Mouse (Mus musculus) kidney, postnatal 36 days (tissue): ENCODE data around the gene Taf1a.
"Not testable (repeated sequence)": the region's sequence is repeated elsewhere in the genome, so short reads cannot be mapped to it uniquely, and the experiment has no call there.

ENCODE experiments used
- DNase-seq, 2 experiments: peaks; one replicate each; pipeline ENCODE4 v3.0.0; 2021 to 2022; ENCODE audit warnings: mixed read lengths in 2 of 2

The Taf1a gene

DNA sequence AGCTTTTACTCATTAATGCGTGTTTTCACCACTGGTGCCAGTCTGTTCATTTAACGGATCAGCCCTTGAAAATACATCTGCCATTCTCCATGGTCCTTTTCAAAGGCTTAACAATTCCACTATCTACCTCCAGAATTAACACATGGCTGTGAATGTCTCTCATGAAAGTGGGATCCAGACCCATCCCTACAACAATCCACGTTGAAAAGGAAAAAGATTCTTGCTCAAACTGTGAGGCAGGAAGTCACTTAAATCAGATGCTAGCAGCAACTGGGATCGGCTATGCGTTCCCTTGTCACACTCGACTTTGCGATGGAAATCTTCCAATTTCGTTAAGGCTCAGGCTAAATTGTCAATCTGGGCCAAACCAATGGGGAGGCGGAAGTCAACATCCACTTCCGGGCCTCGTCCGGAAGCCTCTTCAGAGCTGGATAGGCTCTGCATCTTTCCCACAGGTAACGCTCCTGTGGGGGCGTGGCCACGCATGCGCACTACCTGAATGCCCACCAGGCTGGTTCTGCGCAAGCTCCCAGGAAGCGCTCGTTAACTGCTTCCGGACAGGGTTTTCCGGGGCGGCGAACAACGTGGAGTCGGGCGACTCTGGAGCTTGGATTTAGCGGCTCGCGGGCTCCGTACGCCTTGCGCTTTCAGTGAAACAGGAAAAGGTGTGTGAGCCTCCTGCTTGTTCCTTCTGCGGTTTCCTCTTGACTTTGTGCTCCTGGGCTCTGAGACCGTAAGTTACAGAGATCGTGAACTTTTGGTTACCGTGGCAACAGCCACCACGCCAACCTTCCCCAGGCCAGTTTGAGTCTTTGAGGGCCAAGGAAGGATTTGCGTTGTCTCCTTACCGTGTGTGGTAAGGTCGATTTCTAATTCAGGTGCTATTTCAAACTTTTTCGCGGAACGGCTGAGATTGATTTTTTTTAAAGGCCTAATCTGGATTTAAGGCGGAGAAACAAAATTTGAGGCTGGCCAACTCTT lies at the start of gene Taf1a:
Gene Taf1a (plus strand): TSS at position 556 of the 981 bp plus-strand sequence.
- peak; percentile 93 to 96 for DNase-seq

DNA sequence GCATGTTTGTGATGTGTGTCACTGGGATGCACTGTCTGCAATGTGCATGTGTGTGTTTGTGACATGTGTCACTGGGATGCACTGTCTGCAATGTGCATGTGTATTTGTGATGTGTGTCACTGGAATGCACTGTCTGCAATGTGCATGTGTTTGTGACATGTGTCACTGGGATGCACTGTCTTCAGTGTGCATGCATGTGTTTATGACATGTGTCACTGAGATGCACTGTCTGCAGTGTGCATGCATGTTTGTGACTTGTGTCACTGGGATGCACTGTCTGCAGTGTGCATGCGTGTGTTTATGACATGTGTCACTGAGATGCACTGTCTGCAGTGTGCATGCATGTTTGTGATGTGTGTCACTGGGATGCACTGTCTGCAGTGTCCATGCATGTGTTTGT lies 45.9 kb upstream of the Taf1a start:
- not testable (repeated sequence) for DNase-seq

DNA sequence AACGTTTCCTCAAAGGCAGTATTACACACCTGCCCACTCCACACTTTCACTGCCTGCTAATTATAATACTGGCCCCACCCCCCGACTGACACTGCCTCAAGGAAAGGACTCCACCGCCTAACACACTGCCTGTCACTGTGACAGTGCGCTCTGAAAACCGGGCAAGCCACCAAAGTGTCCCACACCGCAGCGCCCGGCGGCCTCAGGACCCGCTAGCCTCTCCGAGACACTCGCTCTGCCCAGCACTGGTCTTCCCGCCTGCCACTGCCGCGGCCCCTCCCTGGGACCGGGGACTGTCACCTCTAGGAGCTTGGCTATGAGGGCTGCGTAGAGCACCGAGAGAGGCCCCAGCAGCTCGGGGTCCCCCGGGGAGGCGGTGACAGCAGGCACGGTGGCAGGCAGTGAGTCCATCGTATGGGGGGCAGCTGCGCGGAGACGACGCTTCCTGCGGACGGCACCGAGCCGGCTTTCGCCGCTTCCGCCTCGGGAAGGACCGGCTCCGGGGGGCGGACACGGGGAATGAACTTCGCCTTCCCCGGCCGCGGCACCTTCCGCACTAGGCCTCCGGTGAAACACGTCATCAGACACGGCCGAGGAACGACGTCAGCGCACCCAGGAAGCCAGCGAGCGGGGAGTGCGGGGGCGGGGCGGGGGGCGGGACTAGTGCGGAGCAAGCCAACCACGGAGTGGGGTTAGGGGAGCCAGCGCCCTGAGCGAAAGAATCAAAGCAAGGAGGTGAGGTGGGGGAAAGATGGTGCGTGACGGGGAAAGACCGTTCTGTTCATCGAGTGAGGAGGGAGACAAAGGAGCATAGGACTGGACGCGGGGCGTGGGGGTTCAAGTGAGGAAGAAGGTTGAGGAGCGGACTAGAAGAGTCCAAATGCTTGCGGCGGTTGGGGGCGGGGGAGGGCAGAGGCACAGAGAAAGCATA lies 43.6 kb upstream of the Taf1a start:
- peak; percentile 94 to 96 for DNase-seq

DNA sequence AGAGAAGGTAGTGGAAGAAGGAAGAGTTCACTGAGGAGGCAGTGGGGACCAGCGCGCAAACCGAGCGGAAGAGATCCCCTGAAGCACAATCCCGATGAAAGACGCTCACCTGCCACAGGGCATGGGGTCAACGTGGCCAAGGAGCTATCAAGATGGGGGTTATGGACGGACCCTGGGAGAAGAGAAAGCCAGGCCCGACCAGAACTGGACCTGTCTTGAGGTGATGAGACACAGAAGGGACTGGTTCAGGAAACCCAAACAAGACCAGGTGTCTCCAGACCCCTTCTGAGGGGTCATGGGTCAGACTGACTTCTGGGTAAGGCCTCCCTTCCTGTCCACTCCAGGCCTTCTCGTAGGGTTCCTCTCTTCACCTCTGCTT lies 43.0 kb upstream of the Taf1a start:
- DNase-seq: no peak

DNA sequence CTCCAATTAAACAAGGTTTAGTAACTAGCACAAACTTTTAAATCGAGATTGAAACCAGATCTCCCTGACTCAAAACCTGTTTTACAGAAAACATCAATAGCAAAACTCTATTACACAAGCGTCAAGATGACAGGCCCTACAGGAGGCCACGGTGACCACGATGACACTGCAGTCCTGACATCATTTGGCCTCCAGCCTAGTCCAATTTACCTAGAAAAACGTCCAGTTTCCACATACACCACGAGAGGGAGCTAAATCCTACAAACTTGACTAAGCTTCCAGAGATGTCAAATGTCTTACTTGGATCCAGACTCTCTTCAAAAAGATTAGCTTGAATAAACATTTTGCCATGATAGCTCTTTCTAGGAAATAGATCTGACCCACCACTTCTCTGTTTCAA lies 38.9 kb upstream of the Taf1a start:
- DNase-seq: peak; percentile 69 to 79

DNA sequence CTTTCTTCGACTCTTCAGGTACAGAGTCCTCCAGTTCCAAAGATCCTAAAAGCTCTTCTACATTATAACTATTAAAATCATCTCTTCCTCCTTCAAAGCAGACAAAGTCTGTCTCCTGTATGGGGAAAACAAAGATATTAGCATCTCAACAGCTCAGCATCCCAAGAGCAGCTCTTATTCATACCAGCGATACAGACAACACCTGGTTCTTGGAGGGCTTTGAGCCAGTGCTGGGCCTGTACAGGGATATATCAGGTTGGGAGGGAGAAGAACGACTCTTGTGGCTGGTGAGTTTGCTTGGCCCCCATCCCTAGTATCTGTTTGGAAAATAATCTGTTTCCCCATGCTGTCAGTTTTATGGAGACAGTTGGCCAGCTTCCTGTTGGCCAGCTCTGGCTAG lies 29.9 kb upstream of the Taf1a start:
- no peak for DNase-seq

DNA sequence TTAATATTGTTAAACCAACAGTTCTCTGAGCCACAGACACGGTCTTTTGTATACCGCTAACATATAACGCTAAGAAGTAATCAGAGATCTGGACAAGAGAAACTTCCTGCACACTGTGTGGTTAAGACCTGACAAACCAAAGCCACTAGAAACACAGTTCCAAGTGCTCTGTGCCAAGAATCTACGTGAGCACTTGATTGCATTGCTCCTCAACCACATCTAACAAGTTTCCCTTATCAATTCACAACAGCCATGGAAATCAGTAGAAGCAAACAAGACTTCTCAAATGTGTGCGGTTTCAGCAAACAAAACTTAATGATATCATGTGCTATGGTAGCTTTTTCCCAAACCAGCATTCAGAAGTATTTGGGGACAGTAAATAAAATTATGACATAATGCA lies 26.5 kb upstream of the Taf1a start:
- no peak for DNase-seq

DNA sequence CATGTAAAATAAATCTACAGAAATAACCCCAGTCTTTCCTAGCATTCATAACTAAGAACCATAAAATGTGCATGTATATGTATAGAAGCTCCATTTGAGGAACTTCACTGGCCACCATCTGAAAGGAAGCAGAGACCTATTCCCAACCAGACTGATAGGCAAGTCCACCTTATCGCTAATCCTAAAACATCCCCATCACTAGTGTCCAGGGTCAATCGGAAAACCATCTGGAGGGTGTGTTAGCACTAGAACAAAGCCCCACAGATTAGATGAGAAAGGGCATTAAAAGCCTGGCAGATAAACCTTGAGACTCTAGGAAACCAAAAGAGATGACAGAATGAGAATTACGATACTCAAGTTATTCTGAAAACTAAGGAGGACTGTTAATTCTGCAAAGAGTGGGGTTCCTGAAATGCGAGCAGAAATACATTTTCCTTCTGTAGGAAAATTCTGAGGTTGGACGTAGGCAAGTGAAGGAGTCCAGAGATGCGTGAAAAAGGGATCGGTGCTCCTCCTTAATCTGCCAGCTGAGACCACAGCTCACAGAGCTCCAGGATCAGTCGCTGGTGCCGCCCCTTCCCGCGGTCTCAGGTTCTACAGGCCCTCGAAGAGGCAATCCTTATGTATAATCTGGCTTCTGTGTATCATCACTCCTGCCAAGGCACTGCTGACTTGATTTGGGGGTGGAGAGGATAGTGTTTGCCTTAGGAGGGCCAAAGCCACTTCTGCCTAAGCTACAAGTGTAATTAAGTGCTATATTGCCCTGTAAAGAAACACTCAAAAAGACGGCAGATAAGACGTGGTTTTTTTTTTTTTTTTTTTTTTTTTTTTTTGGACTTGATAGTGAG lies 25.8 kb upstream of the Taf1a start:
- no peak for DNase-seq

DNA sequence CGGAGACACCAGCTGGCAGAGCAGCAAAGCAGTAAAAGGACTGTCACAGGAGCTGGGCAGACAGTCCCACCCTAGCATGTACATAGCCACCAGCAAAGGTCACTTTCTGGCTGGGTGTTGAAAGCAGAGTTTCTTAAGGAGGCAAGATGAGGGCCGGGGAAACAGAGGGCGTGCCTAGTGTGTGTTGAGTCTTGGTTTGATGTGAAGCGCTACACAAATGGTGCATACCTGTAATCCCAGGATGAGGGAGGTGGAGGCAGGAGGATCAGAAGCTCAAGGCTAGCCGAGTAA lies 25.3 kb upstream of the Taf1a start:
- no peak for DNase-seq

DNA sequence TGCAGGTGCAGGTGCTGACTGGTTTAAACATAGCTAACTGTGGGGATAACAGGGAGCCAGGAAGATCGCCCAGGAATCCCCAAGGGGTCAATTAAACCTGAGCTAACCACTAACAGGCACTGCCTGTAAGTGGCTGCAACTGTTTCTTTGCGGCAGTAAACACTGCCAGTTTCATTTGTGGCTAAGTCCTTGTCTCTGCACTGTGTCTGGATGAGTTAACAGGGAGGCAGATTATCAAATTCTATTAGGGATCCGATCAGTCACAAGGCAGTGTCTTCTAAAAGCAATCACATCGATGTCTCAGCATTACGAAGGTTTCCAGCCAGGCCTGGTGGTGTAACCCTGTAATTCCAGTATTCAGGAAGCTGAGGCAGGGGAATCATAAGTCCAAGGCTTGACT lies 22.4 kb upstream of the Taf1a start:
- no peak for DNase-seq

DNA sequence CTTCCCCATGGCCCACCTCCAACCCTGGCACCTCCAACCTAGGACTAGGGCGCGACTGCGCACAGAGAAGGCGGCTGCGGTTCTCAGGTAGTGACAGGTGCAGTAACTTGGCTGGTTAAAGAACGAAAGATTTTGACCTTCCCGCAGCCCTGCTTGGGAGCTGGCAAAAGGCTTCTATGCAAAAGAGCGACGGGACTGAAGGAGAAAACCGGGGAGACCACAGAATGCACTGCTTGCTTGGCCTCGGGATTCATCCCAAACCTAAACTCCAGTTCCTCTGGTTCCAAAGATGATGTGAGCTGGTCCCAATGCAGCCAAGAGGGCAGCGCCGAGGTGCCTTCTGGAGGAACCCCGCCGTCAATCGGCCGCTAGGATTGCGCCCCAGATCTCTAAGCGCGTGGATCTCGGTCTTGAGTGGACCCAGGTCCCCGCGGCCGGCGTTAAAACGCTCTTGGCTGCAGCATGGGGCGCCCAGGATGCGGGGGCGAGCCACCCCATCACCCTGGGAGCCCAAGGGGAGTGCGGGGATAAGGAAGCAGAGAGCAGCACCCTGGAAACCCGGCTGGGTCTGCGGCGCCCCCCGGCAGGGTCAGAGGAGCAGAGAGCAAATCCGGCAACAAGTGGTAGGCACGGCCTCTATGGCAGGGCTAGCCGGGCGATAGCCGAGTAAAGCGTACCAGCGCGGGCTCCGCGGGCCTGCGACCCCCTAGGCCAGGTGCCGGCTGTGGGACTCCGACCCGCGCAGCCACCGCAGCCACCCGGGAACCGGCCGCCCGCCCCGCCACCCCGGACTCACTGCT lies 20.0 kb upstream of the Taf1a start:
- DNase-seq: peak; percentile 9 to 44

DNA sequence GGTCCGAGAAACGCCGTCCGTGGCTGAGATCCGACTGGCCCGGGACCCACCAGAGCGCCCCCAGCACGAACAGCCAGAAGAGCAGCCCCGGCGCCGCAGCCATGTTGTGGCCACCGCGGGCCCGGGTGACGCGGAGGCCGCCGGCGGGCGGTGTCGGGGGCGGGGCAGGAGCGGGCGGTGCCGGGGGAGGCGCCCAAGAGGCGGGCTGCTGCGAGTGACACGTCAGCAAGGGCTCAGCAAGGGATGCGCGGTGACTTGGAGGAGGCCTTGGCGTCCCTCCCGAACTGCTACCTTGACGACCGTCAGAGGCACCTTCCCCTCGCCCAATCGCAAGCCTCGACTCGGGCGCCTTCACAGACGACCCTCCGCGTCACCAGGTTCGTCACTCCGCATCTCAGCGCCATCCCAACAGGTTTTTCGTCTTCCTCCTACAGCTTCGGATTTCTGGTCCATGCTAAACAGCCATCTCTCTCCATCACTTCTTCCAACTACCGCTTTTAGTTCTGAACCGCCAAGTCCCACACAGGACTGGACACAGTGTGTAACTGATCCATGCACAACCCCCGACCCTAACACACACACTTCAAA lies 19.3 kb upstream of the Taf1a start, which contains the start of gene Mia3:
Gene Mia3 (minus strand): TSS at position 127 of the 588 bp plus-strand sequence.
- peak; percentile 97 for DNase-seq

DNA sequence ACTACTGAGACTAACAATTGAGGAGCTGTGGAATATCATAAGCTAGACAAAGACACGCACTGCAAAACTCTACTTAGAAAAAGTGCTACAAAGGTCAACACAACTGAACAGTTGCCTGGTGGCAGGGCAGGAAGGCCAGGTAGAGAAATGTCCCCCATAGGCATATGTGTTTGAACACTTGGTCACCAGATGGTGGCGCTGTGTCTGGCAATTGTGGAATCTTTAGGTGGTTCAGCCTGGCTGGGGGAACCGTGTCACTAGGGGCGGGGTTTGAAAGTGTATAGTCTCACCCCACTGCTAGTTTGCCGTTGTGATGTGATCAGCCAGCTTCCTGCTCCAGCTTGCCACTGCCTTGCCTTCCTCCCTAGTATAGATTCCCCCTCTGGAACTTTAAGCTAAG lies 14.1 kb upstream of the Taf1a start:
- DNase-seq: no peak

DNA sequence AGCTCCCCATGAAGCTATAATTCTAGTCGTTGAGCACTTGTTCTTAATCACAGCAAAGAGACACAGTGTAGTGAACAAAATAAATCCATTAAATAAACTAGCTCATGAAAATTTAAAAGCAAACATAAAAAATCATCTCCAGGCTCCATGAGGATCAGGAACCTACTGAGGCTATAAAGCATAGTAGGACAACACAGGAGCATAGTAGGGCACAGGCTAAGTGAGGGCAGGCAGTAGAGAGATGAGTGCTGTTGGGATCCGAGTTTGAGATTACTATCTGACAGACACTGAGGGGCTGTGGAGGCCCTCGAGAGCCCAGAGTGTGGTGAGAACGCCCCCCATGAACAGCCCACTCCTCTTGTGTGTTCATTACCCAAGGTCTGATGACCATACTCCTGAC lies 11.7 kb upstream of the Taf1a start:
- no peak for DNase-seq

DNA sequence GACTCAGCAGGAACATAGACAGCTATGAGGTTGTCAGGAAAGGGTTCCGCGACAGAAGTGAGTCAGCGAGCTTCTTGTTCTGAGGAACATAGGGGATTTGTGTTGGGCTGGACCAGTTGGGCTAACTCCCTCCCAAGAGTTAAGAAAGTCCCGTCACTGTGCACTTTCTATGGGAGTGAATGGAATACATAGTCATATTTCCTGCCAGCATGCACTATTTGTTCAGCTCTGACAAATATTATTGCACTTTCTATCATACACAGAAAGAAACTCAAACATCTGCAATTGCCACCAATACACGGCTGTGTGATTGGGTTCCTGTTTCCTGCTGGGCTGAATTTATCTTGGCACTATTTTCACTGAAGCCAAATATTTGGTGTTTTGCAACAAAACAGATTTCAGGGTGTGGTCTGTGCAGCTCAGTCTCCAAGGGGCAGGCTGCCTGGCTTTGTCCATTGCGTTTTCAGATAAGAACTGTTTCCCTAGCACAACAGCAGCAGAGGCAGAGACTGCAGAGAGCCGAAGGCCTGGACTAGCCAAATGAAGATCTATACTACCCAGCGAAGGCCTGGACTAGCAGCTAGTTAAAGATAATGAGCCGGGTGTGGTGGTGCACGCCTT lies 10.3 kb upstream of the Taf1a start:
- peak in 1 of 2 experiments; percentile 6 for DNase-seq

DNA sequence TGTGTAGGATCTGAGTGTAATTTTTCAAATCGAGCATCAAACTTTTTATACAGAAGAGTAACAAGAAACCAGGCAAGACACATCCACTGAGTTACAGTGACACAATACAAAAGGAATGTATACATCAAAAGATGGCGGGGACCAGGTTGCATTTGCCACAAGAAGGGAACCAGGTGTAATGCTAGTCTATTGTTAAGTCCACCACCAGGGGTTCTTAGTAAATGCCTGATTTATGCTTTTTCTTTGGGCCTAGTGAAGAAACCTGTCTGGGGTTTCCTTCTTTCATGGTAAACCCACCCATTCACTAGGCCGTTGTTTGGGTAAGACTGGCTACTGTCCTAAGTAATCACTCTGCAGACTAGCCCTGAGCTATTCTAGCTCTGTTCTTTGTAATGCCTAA lies 9.4 kb upstream of the Taf1a start:
- not testable (repeated sequence) for DNase-seq

DNA sequence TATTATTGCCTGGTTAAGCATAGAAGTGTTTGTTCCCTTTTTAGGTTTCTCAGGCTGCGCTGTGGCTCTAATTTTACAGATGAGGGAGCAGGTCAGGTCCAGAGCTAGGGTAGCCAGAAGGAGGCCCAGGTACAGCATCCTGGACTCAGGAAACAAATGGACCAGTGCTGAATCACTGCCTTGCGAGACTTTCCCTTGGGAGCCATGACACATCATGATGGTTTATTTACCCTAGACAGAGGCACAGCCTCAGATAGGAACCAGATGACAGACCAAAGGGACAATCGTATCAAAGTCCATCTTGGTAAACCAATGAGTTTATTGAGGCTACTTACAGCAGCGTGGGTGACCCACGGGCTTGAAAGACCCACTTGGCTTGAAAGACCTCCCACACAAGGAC lies 7.0 kb upstream of the Taf1a start:
- DNase-seq: no peak

DNA sequence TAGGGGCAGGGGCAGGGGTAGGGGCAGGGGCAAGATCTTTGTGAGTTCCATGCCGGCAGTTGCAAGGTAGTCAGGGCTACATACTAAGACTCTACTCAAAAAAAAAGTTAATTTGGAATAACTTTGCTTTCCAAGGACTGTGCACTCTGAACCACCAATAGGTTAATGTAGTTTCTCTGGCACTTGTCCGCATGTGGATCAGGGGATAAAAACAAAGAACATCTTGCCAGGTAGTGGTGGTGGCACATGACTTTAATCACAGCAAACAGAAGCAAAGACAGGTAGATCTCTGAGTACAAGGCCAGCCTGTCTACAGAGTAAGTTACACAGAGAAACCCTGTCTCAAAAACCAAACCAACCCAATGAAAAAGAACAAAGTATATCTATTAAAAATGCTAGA lies 6.2 kb upstream of the Taf1a start:
- DNase-seq: no peak

DNA sequence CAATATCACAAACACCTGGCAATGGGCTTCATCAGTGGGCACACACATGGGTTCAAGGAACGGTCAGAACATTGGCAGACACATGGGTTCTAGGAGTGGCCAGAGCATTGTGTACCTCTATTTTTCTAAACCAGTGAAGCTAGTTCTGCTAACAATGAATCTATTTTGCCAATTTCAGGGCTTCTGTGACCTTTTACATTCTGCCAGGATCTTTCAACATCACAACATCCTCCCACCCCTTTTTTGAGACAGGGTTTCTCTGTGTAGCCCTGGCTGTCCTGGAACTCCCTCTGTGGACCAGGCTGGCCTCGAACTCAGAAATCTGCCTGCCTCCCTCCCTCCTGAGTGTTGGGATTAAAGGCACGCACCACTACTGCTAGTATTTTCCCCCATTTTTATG lies 1.4 kb upstream of the Taf1a start:
- DNase-seq: not testable (repeated sequence)

DNA sequence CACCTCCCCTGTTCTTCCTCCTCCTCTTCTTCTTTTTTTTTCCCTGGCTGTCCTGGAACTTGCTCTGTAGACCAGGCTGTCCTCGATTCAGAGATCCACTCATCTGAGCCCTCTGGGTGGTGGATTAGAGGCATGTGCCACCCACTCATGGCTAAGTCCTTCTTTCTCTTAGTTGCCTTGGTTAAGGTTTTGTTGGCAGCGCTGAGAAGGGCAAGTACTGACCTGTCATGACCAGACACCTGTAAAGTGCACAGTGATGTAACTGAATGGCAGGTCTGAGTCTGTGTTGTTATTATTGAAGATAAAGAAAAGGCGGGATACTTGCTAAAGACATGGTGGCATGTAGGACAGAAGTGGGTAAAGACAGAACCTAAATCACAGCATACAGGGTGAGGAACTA lies 14.6 kb downstream of the Taf1a start:
- DNase-seq: no peak
